Mouse (Mus musculus): ENCODE measurements at regions not wholly inside any gene's neighbourhood (a gene's known extent, or its start where the extent isn't known, plus 50 kb on each side); places are given as distances from the start of the nearest gene placed in this dataset.
"Not testable (repeated sequence)": the region's sequence is repeated elsewhere in the genome, so short reads cannot be mapped to it uniquely, and the experiment has no call there.

DNA sequence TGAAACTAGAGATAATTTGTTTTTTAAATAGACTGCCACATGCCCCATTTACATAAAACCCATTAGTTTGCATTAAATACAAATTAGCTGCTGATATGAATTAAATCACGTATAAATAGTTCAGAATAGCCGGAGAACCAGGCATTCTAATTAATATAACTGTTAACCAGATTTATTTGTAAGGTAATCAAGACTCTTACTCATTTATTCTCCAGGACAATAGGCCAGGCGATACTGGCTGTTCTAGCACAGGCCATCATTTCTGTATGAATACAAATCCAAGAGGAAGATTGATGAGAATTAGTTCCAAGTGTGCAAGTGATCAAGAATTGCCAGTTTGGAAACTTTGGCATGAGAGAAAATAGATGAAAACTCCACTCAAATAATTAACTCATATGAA, 746.1 kb downstream of the Efna5 start:
- Histone ChIP-seq H3K27me3 (ENCODE audit: control insufficient read depth, insufficient read depth, insufficient read length) (no peaks in the 10 kb centered on the region), H3K79me2 (ENCODE audit: control insufficient read depth, insufficient read depth) (no peaks in the 10 kb centered on the region), H3ac (ENCODE audit: control insufficient read depth, insufficient read length) (no peak overlapping the region), H3K36me3 (ENCODE audit: control insufficient read depth, insufficient read depth) (no peaks in the 10 kb centered on the region), H3K4me3 (no peak overlapping the region), H3K4me2 (ENCODE audit: low read depth) (no peak overlapping the region)
- TF ChIP-seq USF1 (IDR thresholded peaks at IDR 0.05; ENCODE audit: low read depth) (no peak), TCF12 (IDR thresholded peaks at IDR 0.05; ENCODE audit: insufficient read depth, poor library complexity, severe bottlenecking) (no peak), SRF (IDR thresholded peaks at IDR 0.05; ENCODE audit: control insufficient read depth, insufficient read length, low read depth) (no peak), CEBPB (IDR thresholded peaks at IDR 0.05; ENCODE audit: insufficient read depth, poor library complexity, severe bottlenecking) (no peak), MAX (IDR thresholded peaks at IDR 0.05; ENCODE audit: low read depth) (no peak), POLR2AphosphoS2 (IDR thresholded peaks at IDR 0.05; ENCODE audit: insufficient read length, low read depth) (no peak), POLR2A (IDR thresholded peaks at IDR 0.05; ENCODE audit: insufficient read length, low read depth) (no peak), MYOG (IDR thresholded peaks at IDR 0.05; ENCODE audit: control insufficient read depth in 1 of 3, insufficient read depth in 1 of 3, insufficient read length in 2 of 3, low read depth in 2 of 3) (no peak)

GRCm38 (mm10) chr17:62111703-62112102, 769.4 kb downstream of the Efna5 start:
- not testable (repeated sequence) for H3K4me2 ChIP-seq (ENCODE audit: low read depth); H3K27me3 ChIP-seq (ENCODE audit: control insufficient read depth, insufficient read depth, insufficient read length)

DNA sequence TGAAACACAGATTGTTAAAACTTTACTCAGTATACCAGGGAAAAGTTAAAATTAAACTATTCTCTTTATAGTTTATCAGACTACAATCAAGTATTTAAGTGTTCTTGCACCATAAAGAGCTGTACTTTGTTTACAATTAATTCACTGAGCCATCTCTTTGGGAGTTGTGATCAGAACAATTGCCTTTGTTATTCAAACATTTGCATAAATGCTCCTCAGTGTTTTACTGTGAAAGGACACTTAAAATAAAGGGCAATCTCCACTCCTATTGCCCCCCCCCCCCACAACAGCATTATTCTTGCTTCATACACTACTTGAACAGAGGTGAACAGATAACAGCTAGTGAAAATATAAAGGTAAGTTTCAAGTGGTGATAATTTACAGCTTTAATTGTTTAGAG, 772.1 kb downstream of the Efna5 start:
- no peaks in the 10 kb centered on the region for H3K27me3 ChIP-seq (ENCODE audit: control insufficient read depth, insufficient read depth, insufficient read length)
- H3K36me3 ChIP-seq (ENCODE audit: control insufficient read depth, insufficient read depth): no peaks in the 10 kb centered on the region
- TF ChIP-seq SRF (IDR thresholded peaks at IDR 0.05; ENCODE audit: control insufficient read depth, insufficient read length, low read depth) (no peak), MYOG (IDR thresholded peaks at IDR 0.05; ENCODE audit: control insufficient read depth in 1 of 3, insufficient read depth in 1 of 3, insufficient read length in 2 of 3, low read depth in 2 of 3) (no peak), USF1 (IDR thresholded peaks at IDR 0.05; ENCODE audit: low read depth) (no peak), TCF3 (IDR thresholded peaks at IDR 0.05; ENCODE audit: insufficient read length, low read depth) (no peak), POLR2AphosphoS2 (IDR thresholded peaks at IDR 0.05; ENCODE audit: insufficient read length, low read depth) (no peak), MYOD1 (IDR thresholded peaks at IDR 0.05; ENCODE audit: control insufficient read depth in 1 of 3, insufficient read length in 2 of 3, low read depth in 2 of 3) (no peak), MAX (IDR thresholded peaks at IDR 0.05; ENCODE audit: low read depth) (no peak), E2F4 (IDR thresholded peaks at IDR 0.05; ENCODE audit: insufficient read depth) (no peak), REST (IDR thresholded peaks at IDR 0.05; ENCODE audit: insufficient read depth, insufficient read length) (no peak), CEBPB (IDR thresholded peaks at IDR 0.05; ENCODE audit: insufficient read depth, poor library complexity, severe bottlenecking) (no peak), POLR2A (IDR thresholded peaks at IDR 0.05; ENCODE audit: insufficient read length, low read depth) (no peak)

More at GRCm38 (mm10) chr17:62111703-62112102, 769.4 kb downstream of the Efna5 start:
- not testable (repeated sequence) for H3K36me3 ChIP-seq (ENCODE audit: control insufficient read depth, insufficient read depth); H3ac ChIP-seq (ENCODE audit: control insufficient read depth, insufficient read length); H3K4me3 ChIP-seq; H3K79me2 ChIP-seq (ENCODE audit: control insufficient read depth, insufficient read depth)

DNA sequence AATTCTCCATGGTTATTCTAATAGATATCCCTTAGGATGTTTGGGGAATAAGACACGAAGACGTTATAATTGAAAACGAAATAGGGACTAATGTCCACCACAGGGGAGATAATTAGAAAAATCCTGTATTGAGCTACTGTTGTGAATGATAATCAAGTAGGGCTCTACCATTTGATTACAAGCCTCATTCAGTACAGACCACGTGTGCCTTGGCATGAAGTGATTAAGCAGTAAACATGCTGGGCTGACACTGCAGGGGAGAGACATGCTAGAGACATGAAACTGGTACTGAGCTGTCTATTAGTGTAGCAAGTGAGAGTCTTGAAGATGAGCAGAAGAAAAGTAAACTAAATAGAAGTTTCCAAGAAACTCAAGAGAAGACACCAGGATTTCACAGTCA, 797.8 kb downstream of the Efna5 start:
- H3ac ChIP-seq (ENCODE audit: control insufficient read depth, insufficient read length): no peak overlapping the region
- no peaks in the 10 kb centered on the region for H3K36me3 ChIP-seq (ENCODE audit: control insufficient read depth, insufficient read depth)
- no peak overlapping the region for H3K4me3 ChIP-seq
- TF ChIP-seq MAX (IDR thresholded peaks at IDR 0.05; ENCODE audit: low read depth) (no peak), MYOG (IDR thresholded peaks at IDR 0.05; ENCODE audit: control insufficient read depth in 1 of 3, insufficient read depth in 1 of 3, insufficient read length in 2 of 3, low read depth in 2 of 3) (no peak)
- H3K27me3 ChIP-seq (ENCODE audit: control insufficient read depth, insufficient read depth, insufficient read length): no peaks in the 10 kb centered on the region
- H3K79me2 ChIP-seq (ENCODE audit: control insufficient read depth, insufficient read depth): no peaks in the 10 kb centered on the region
- H3K4me2 ChIP-seq (ENCODE audit: low read depth): no peak overlapping the region

More for the DNA sequence above, 772.1 kb downstream of the Efna5 start:
- H3ac ChIP-seq (ENCODE audit: control insufficient read depth, insufficient read length): no peak overlapping the region
- no peak overlapping the region for H3K4me2 ChIP-seq (ENCODE audit: low read depth)
- H3K79me2 ChIP-seq (ENCODE audit: control insufficient read depth, insufficient read depth): no peaks in the 10 kb centered on the region
- H3K4me3 ChIP-seq: no peak overlapping the region

DNA sequence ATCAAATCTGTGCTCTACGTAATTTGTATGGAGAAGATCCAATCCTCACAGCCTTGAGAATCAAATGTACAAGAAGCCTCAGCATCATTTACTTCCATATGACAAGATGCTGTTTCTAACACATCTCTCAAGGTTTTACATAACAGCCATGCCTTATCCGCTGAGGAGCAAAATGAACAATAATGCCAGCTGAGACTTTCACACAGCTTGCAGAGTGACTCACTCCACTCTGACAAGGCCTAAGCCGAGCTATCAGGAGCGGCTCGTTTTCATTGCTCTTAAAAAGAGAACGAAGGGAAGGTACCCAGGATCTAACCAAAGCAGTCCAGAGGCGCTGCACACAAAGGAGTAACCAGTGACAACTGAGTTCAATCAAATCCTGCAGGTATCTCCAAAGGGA, 803.5 kb downstream of the Efna5 start:
- no peaks in the 10 kb centered on the region for H3K27me3 ChIP-seq (ENCODE audit: control insufficient read depth, insufficient read depth, insufficient read length)
- no peak overlapping the region for H3ac ChIP-seq (ENCODE audit: control insufficient read depth, insufficient read length)
- no peak overlapping the region for H3K4me3 ChIP-seq
- H3K36me3 ChIP-seq (ENCODE audit: control insufficient read depth, insufficient read depth): no peaks in the 10 kb centered on the region
- no peak overlapping the region for H3K4me2 ChIP-seq (ENCODE audit: low read depth)
- no peaks in the 10 kb centered on the region for H3K79me2 ChIP-seq (ENCODE audit: control insufficient read depth, insufficient read depth)
- no peak for TF ChIP-seq USF1 (IDR thresholded peaks at IDR 0.05; ENCODE audit: low read depth)
- no peak for TF ChIP-seq SRF (IDR thresholded peaks at IDR 0.05; ENCODE audit: control insufficient read depth, insufficient read length, low read depth)
- TF ChIP-seq POLR2AphosphoS2 (IDR thresholded peaks at IDR 0.05; ENCODE audit: insufficient read length, low read depth): no peak
- TF ChIP-seq TCF3 (IDR thresholded peaks at IDR 0.05; ENCODE audit: insufficient read length, low read depth): no peak
- no peak for TF ChIP-seq MAX (IDR thresholded peaks at IDR 0.05; ENCODE audit: low read depth)
- no peak for TF ChIP-seq TCF12 (IDR thresholded peaks at IDR 0.05; ENCODE audit: insufficient read depth, poor library complexity, severe bottlenecking)
- TF ChIP-seq MYOG (IDR thresholded peaks at IDR 0.05; ENCODE audit: control insufficient read depth in 1 of 3, insufficient read depth in 1 of 3, insufficient read length in 2 of 3, low read depth in 2 of 3): no peak
- no peak for TF ChIP-seq POLR2A (IDR thresholded peaks at IDR 0.05; ENCODE audit: insufficient read length, low read depth)
- TF ChIP-seq E2F4 (IDR thresholded peaks at IDR 0.05; ENCODE audit: insufficient read depth): no peak
- no peak for TF ChIP-seq REST (IDR thresholded peaks at IDR 0.05; ENCODE audit: insufficient read depth, insufficient read length)
- TF ChIP-seq MYOD1 (IDR thresholded peaks at IDR 0.05; ENCODE audit: control insufficient read depth in 1 of 3, insufficient read length in 2 of 3, low read depth in 2 of 3): no peak
- no peak for TF ChIP-seq CEBPB (IDR thresholded peaks at IDR 0.05; ENCODE audit: insufficient read depth, poor library complexity, severe bottlenecking)

Data from myocyte (in vitro differentiated cells).